Mouse (Mus musculus): ENCODE results near the gene Ush1g. TPM values are rescaled to one million over a fixed set of nuclear protein-coding genes. Genes with fewer than 3 reads are reported as not detected.
A peak's percentile ranks its signal among the peaks of the same experiment; 100 is the strongest.

Gene Ush1g
- total RNA-seq, 2 experiments from 2014 or later = 0.16 to 0.45 TPM

DNA sequence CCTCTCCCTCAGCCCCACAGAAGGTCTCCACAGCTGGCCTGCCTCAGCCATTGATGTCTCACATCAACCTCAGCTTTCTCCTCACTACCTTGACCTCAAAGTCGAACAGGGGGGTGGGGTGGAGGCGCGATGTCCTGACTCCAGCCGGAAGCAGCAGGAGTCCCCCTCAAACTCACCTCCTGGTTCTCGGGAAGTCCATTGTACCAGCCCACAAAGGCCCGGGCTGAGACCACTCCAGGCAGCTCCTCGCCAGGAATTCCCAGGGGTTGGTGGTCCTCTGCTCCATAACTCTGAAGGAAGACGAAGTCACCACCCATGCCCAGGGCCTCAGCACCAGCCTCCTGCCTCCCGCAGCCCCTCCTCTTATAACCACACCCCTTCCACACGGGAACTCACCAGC is 50.4 kb downstream of the Ush1g start:
- no peak for DNase-seq (ENCODE audit: low spot score in 2 of 2)

DNA sequence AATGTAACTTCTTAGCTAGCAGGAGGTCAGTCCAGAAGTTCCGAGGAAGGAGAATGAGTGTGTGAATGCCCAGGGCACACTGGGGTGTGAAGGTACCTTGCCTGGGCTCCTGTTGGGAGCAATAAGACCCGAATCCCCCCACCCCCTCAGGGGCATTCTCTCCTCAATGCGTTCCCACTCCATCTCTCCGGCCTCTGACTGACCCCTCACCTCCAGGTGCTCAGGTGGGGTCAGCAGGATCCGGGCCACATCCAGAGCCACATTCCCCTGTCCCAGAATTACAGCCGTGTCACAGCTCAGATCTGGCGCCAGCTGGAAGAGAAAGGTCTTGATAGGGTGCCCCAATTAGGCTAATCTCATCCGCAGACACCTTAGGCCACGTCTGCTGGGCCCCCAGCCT is 50.8 kb downstream of the Ush1g start:
- DNase-seq (ENCODE audit: low spot score in 2 of 2) = no peak

DNA sequence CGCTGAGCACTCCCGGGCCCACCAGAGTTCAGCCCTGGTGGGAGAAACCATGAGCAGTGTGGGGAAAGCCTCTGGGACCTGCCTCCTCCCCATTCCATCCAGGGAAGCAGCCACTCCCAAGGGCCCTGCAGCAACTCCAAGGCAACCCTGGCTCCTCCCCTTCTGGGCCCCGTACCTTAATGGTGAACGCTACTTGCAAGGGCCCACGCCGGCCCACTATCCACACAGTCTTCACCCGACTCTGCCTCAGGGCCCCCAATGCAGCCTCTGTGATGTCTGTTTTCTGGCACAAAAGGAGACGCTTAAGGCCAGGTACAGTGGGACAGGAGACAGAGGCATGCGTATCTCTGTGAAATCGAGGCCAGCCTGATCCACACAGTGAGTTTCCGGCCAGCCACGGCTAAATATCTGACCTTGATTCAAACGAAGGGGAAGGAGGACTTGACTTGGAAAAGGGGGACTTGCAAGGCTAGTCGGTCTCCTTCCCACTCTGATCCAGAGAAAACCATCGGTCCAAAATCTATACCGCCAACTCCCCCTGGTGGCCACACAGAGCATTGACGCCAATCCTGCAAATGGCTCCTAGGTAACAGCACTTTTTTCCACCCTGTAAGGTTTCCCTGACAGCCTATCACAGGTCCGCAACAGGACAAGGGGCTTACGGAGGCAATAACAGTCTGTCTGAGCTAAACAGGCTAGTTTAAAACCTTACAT is 51.5 kb downstream of the Ush1g start:
- peak; percentile 87 to 89 for DNase-seq (ENCODE audit: low spot score in 2 of 2)

DNA sequence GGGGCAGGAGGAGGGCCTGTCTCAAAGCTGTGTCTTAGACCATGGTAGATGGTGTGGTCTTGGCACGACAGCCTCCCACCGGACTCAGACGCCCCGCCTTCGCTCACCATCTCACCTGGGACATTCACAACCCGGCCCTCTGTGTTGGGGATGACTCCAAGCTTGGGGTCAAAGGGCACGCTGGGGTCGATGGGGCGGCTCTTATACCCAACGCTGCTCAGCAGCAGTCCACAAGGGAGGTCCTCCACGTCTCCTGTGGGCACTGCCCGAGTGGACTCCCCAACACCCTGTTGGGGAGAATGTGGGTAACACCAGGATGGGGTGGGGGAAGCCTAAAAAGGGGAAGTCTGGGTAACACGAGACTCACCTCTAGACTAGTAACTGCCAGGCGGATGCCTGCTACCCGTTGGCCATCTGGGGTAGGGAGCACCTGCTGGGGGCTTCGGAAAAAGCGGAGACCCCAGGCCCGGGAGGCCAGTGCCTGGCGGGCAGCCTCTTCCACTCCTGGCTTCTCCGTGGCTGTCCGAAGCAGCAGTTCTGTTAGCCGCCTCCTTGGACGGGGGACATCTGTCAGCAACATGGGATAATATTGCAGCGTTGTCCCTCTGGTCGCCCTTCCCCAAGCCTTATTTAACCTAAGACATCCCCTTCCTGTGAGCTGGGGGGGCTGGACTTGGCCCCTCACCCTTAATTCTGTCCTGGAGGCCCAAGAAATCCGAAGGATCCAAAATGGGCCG is 52.3 kb downstream of the Ush1g start:
- no peak for DNase-seq (ENCODE audit: low spot score in 2 of 2)

DNA sequence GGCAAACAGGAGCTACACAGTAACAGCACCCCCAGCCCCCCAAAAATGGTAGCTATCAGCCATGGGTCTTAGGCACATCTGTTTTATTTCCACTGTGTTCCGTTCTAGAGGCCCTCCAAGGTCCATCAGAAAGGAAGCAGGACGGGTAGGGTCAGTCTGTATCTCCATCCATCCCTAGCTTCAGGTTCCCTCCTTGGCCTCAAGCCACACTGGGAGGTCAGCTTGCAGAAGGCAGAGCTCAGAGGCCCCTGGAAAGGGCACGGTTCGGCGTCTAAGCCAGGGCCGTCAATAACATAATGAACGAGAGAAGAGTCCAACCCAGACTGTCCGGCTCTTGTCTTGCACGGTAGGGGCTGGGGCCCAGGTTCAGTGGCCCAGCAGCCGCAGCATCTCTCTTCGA is 53.9 kb downstream of the Ush1g start:
- no peak for DNase-seq (ENCODE audit: low spot score in 2 of 2)

DNA sequence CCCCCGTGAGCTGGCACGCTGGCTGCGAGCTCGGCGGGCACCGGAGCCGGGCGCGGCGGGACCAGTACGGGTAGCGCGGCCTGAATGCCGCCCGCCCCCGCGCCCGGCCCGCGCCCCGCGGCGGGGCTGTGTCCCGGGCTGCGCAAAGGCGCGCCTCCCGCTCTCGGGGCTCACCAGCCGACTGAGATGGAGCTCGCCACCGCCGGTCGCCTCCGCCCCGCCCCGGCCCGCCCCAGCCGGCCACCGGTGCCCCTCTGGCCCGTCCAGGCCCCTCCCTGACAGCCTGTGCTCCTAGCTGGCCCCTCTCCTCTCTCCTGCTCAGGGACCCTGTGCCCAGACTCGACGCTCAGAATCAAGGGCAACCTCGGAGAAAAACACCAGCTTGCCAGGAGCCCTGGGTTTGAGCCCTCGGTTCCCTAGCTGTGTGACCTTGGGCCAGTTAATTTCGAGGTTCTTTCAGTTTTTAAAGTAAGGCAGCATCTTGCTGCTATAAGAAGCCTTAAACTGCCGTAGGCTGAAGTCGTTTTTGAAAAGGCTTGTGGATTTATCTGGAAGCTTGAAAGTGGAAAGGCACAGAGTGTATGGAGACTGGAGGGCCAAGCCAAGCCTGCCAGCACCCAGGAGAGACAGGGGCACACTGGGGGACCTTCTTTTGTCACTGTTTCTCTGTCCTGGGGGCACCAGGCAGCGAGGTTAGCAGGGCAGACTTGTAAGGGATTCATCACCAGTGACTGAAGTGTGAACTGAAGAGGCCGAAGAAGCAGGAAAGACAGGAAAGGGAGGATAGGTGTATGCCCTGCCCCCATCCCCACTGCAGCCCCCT is 54.6 kb downstream of the Ush1g start, which contains the start of gene Grin2c:
Grin2c (minus strand) TSS at position 183 of the 823 bp plus-strand sequence.
- no peak for DNase-seq (ENCODE audit: low spot score in 2 of 2)

DNA sequence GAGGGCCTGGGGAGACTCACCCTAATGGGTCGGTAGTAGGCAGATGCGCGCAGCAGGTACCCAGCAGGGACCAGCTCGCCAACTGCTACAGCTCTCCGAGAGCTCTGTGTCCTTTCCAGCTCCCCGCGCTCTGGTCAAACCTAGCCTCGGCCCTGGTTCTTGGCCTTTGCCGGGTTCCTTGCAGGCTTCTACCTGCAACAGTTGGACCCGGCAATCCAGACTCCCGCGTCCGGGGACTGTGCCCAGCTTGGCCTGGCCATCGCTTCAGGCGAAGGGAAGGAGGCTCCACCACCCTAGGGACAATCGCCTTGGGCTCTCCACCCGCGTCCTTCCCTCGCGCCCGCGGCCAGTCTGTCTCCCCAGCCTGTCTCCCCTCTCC is 55.5 kb downstream of the Ush1g start:
- DNase-seq (ENCODE audit: low spot score in 2 of 2) = no peak

DNA sequence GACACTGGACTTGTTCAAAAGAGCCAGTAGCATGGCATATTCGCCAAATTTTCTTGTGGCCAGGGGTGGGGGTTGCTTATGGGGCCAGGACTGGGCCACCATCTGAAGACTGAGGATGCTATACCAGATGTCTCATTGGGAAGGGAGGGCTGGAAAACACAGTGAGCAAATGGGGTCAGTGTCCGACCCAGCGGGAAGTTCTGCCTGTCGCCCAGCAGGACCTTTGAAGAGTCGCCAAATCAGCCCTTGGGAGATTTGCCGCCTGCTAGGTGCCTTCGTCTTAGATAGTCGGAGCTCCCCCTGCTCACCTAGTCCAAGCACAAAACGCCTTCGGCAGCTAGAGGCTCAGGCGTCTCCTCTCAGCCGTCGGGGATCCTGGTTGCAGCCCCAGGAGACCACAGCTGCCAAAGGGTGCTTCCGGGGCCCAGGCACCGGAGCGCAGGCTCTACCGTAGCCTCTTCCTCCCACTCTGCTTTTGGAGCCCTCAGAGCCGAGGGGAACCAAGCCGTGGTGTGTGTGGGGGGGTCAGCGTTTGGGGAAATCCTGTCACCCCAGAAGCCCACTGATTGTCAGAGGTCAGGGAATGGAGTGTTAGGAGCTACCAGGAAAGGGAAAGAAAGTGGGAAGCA is 56.0 kb downstream of the Ush1g start:
- no peak for DNase-seq (ENCODE audit: low spot score in 2 of 2)

Other genes starting within 250 kb of the Ush1g start
- gene Rab37, start 230.6 kb downstream of the Ush1g start, total RNA-seq (2021) = 1 to 10 TPM; 1.6 to 5.1 TPM
- gene Cd300lf, start 188.0 kb downstream of the Ush1g start, total RNA-seq (2021) = under 1 TPM; 0.35 to 0.76 TPM
- gene Slc9a3r1, start 158.7 kb downstream of the Ush1g start, total RNA-seq (2021) = 10 to 100 TPM; 79.3 to 82.2 TPM
- gene Tmem104, start 134.6 kb downstream of the Ush1g start, total RNA-seq (2021) = 10 to 100 TPM; 15.0 to 21.2 TPM
- 10 to 100 TPM; 19.3 to 19.9 TPM for gene Nat9, start 134.2 kb downstream of the Ush1g start, total RNA-seq (2021)
- 10 to 100 TPM; 41.7 to 47.0 TPM for gene Grin2c, start 54.8 kb downstream of the Ush1g start, total RNA-seq (2021)
- gene Fdxr, start 45.0 kb downstream of the Ush1g start, total RNA-seq (2021) = 10 to 100 TPM; 19.4 to 21.3 TPM
- 10 to 100 TPM in 1 of 2 experiments, 1 to 10 TPM in 1; 10.0 to 10.2 TPM for gene Fads6, start 24.4 kb downstream of the Ush1g start, total RNA-seq (2021)
- not detected for gene Otop2, start 14.9 kb downstream of the Ush1g start, total RNA-seq (2021)
- under 1 TPM; 0.14 to 0.17 TPM for gene Otop3, start 12.7 kb upstream of the Ush1g start, total RNA-seq (2021)
- gene Hid1, start 45.7 kb upstream of the Ush1g start, total RNA-seq (2021) = 10 to 100 TPM; 90.0 to 94.3 TPM
- gene Cdr2l, start 59.9 kb upstream of the Ush1g start, total RNA-seq (2021) = 10 to 100 TPM; 18.6 to 21.3 TPM
- 10 to 100 TPM; 95.7 to 96.6 TPM for gene Mrpl58, start 81.7 kb upstream of the Ush1g start, total RNA-seq (2021)
- 100 to 1,000 TPM; 440 to 460 TPM for gene Atp5h, start 97.9 kb upstream of the Ush1g start, total RNA-seq (2021)
- gene Kctd2, start 98.1 kb upstream of the Ush1g start, total RNA-seq (2021) = 10 to 100 TPM; 59.0 to 68.3 TPM
- not detected for gene Trim80, start 118.5 kb upstream of the Ush1g start, total RNA-seq (2021)
- not detected for gene Slc16a5, start 140.4 kb upstream of the Ush1g start, total RNA-seq (2021)
- 10 to 100 TPM in 1 of 2 experiments, 1 to 10 TPM in 1; 8.7 to 10.6 TPM for gene Armc7, start 153.6 kb upstream of the Ush1g start, total RNA-seq (2021)
- 10 to 100 TPM; 68.8 to 72.5 TPM for gene Nt5c, start 169.8 kb upstream of the Ush1g start, total RNA-seq (2021)
- gene Jpt1, start 192.3 kb upstream of the Ush1g start, total RNA-seq (2021) = 100 to 1,000 TPM; 188 to 227 TPM
- gene Sumo2, start 214.2 kb upstream of the Ush1g start, total RNA-seq (2021) = 100 to 1,000 TPM; 352 to 361 TPM
- gene Nup85, start 242.4 kb upstream of the Ush1g start, total RNA-seq (2021) = 10 to 100 TPM; 43.4 to 47.1 TPM